Mouse (Mus musculus): Measurements from ENCODE around the gene Ptprm.

DNA sequence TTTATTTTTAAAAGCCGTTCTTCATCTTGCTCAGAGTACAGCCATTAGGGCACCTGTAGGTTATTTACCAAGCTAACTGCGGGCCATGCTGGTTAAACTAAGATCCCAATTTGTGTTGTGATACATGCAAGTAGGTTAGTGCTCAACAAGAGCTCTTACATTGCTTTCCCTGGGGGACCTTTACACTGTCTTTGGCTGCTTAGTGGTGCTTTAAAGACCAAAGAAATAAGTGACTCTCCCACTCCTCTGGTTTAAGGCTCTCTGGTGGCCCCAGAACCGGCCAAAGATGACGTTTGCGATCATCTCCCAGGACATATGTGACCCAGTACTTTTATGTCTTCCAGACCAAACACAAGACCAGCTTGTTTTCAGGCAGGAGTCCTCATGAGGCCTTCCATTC is 994 bp upstream of the Ptprm start:
- no peak for TF ChIP-seq CTCF (IDR thresholded peaks at IDR 0.05; ENCODE audit: insufficient read depth, low read depth, low read length)
- no peak for TF ChIP-seq POLR2A (IDR thresholded peaks at IDR 0.05; ENCODE audit: insufficient read depth, low read depth, low read length)
